In the genomic region with DNA sequence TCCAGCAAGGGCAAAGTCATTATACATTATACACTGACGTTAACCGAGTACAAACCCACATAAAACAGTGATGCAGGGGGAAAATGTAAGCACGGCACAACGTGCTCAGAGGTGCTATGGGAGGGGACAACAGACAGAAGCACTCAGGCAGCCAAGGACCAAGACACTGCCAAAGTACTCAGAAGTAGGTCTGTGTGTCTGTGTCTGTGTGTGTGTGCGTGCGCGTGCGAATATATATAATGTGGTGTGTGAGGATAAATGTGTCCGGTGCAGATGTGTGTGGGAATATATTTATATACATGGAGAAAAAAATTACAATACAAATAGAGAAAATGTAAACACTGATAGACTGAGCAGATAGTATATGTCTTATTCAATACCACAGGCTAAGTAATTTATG, we compare ENCODE assay signal across 21 mouse cellular contexts. TPM values are rescaled to one million over a fixed set of nuclear protein-coding genes. Genes with fewer than 3 reads are reported as not detected.
A peak's percentile ranks its signal among the peaks of the same experiment; 100 is the strongest.
DNase-seq lines count a peak whose midpoint lies in the region; ATAC-seq and TF ChIP-seq lines count a peak whose summit lies in the region.
"Had no signal": no experiment of that assay in that cellular context is flagged by ENCODE, and none has a peak within 500 bp of the region (broad histone marks: within the 10 kb centered on the region; RNA-seq: fewer than 3 reads in every experiment).

No protein-coding gene starts in this region.

- WGBS in lung, embryonic 14.5 days: 35% methylated on average over 9 of the region's 9 CpGs
- whole genome bisulfite sequencing in lung, embryonic 15.5 days: 46% methylated on average over 9 of the region's 9 CpGs
- WGBS in lung, embryonic 16.5 days: 41% methylated on average over 9 of the region's 9 CpGs

- H3K9ac ChIP-seq in lung, embryonic 14.5 days: no peak overlapping the region
- H3K9ac ChIP-seq in lung, embryonic 15.5 days: no peak overlapping the region
- no peak overlapping the region for H3K9ac ChIP-seq in lung, embryonic 16.5 days (ENCODE audit: low read length)

- H3K27me3 ChIP-seq in lung, embryonic 14.5 days (ENCODE audit: insufficient read depth, low read length): peaks cover 10% of the 10 kb centered on the region
- H3K27me3 ChIP-seq in lung, embryonic 15.5 days: peaks cover 5% of the 10 kb centered on the region; the same call in 1 of the 2 replicates
- peaks cover 7% of the 10 kb centered on the region; the same call in 1 of the 2 replicates for H3K27me3 ChIP-seq in lung, embryonic 16.5 days (ENCODE audit: control insufficient read depth, insufficient read depth, low read depth, low read length)
- H3K27me3 ChIP-seq: Patski had no signal

- H3K9me3 ChIP-seq in lung, embryonic 14.5 days (ENCODE audit: low read depth, low read length): no peaks in the 10 kb centered on the region
- no peaks in the 10 kb centered on the region for H3K9me3 ChIP-seq in lung, embryonic 15.5 days
- H3K9me3 ChIP-seq in lung, embryonic 16.5 days (ENCODE audit: control insufficient read depth, low read length): no peaks in the 10 kb centered on the region

- peak; percentile 11; the same call in 1 of the 2 replicates for ATAC-seq in frontal cortex, adult (ENCODE audit: low TSS enrichment)
- ATAC-seq in lung, embryonic 14.5 days (ENCODE audit: insufficient read depth): peak; percentile 85
- ATAC-seq in lung, embryonic 15.5 days (ENCODE audit: borderline replicate concordance, extremely low read depth, low FRiP score, low TSS enrichment): peak; percentile 63; the same call in 1 of the 2 replicates
- ATAC-seq in lung, embryonic 16.5 days (ENCODE audit: low read depth): peak; percentile 74
- ATAC-seq: activated CD4-positive, CD25-positive, alpha-beta regulatory T cell, adult 4 months; CD4-positive, CD25-positive, alpha-beta regulatory T cell, adult 4 months; Patski had no signal

- no peak for TF ChIP-seq CTCF in lung, embryonic 14.5 days (IDR thresholded peaks at IDR 0.05; ENCODE audit: low read depth)

- no peak for DNase-seq in frontal cortex, postnatal 25 days (ENCODE audit: low spot score in 2 of 2)
- peak; percentile 78 for DNase-seq in lung, embryonic 14.5 days
- DNase-seq in lung, postnatal 14 days: no peak
- no peak for DNase-seq in lung, postnatal 10 days
- no peak for DNase-seq in lung, postnatal 36 days
- DNase-seq: adrenal gland, adult 2 months; adrenal gland, adult 8-10 months; adrenal gland, postnatal 10 days; adrenal gland, postnatal 14 days; adrenal gland, postnatal 25 days; adrenal gland, postnatal 36 days; B cell, adult 2 months; cerebellum, adult 11 months; cerebellum, adult 11-12 months had no signal

- H3K4me3 ChIP-seq in lung, embryonic 14.5 days (ENCODE audit: low read depth, low read length): no peak overlapping the region
- no peak overlapping the region for H3K4me3 ChIP-seq in lung, embryonic 15.5 days
- no peak overlapping the region for H3K4me3 ChIP-seq in lung, embryonic 16.5 days (ENCODE audit: low read length)

- peaks cover 4% of the 10 kb centered on the region for H3K4me1 ChIP-seq in lung, embryonic 14.5 days (ENCODE audit: insufficient read depth)
- peaks cover 19% of the 10 kb centered on the region for H3K4me1 ChIP-seq in lung, embryonic 15.5 days
- peaks cover 6% of the 10 kb centered on the region; the same call in 1 of the 2 replicates for H3K4me1 ChIP-seq in lung, embryonic 16.5 days (replicated peaks; ENCODE audit: control insufficient read depth, insufficient read depth, low read length)

- H3K36me3 ChIP-seq in lung, embryonic 14.5 days (ENCODE audit: insufficient read depth): no peaks in the 10 kb centered on the region
- H3K36me3 ChIP-seq in lung, embryonic 15.5 days: no peaks in the 10 kb centered on the region
- H3K36me3 ChIP-seq in lung, embryonic 16.5 days (ENCODE audit: control insufficient read depth, insufficient read depth, low read length): no peaks in the 10 kb centered on the region
- H3K36me3 ChIP-seq: G1E had no signal

- no peak overlapping the region for H3K4me2 ChIP-seq in lung, embryonic 14.5 days
- H3K4me2 ChIP-seq in lung, embryonic 15.5 days: no peak overlapping the region
- H3K4me2 ChIP-seq in lung, embryonic 16.5 days (ENCODE audit: low read depth, low read length): no peak overlapping the region

- no peak overlapping the region for H3K27ac ChIP-seq in lung, embryonic 14.5 days (ENCODE audit: low read depth)
- H3K27ac ChIP-seq in lung, embryonic 15.5 days: no peak overlapping the region
- no peak overlapping the region for H3K27ac ChIP-seq in lung, embryonic 16.5 days (ENCODE audit: low read length)

RNA-seq across cellular contexts. Expression of gene Tiam1, which starts 50.6 kb away (rescaled TPM):
- polyA plus RNA-seq in lung, embryonic 14.5 days (2014; fragmentation: Nextera tagmentation; extraction: Ambion mirVana): 16.8 and 18.5 TPM in 2 replicates
- polyA plus RNA-seq in lung, embryonic 15.5 days (2015; fragmentation: Nextera tagmentation; extraction: Ambion mirVana): 10.8 and 13.6 TPM in 2 replicates
- polyA plus RNA-seq in lung, embryonic 16.5 days (2015; fragmentation: Nextera tagmentation; extraction: Ambion mirVana): 11.1 and 12.8 TPM in 2 replicates

Comparison
In these comparisons a context has a peak if more than half of its experiments do, and no peak if none do; other contexts are left out.
1. ATAC-seq: peak in every context shown above with its lines; median percentile 85 in lung, embryonic 14.5 days; 74 in lung, embryonic 16.5 days; 63 in lung, embryonic 15.5 days; 11 in frontal cortex, adult.